Mouse (Mus musculus) midbrain, embryonic 15.5 days (tissue): ENCODE results near the gene D430042O09Rik. TPM values are rescaled to one million over a fixed set of nuclear protein-coding genes. Genes with fewer than 3 reads are reported as not detected.

Experiments
- ATAC-seq: fragments of 200-750 bp; cut with Nextera tagmentation; replicated peaks from 2 replicates; pipeline ENCODE4 v1.8.0; 2017; ENCODE audit warnings: moderate TSS enrichment
- H3K27ac ChIP-seq: fragments of 300-500 bp; sonication (generic); 2 replicates; pipeline ENCODE4 v1.5.1; 2015; ENCODE audit warnings: mild to moderate bottlenecking, inconsistent platforms
- H3K27me3 ChIP-seq: fragments of 300-500 bp; sonication (generic); replicated peaks from 2 replicates; pipeline ENCODE4 v1.6.1; 2015; ENCODE audit warnings: inconsistent platforms
- H3K36me3 ChIP-seq: fragments of 300-500 bp; sonication (generic); replicated peaks from 2 replicates; pipeline ENCODE4 v1.6.1; 2015; ENCODE audit warnings: inconsistent platforms
- H3K4me1 ChIP-seq: fragments of 300-500 bp; sonication (generic); 2 replicates; pipeline ENCODE4 v1.6.1; 2015; ENCODE audit warnings: inconsistent platforms
- H3K4me2 ChIP-seq: fragments of 300-500 bp; sonication (generic); 2 replicates; pipeline ENCODE4 v1.6.1; 2015; ENCODE audit warnings: inconsistent platforms, mild to moderate bottlenecking, moderate library complexity
- H3K4me3 ChIP-seq: fragments of 300-500 bp; sonication (generic); 2 replicates; pipeline ENCODE4 v1.5.1; 2015; ENCODE audit warnings: mild to moderate bottlenecking, inconsistent platforms
- H3K9ac ChIP-seq: fragments of 300-500 bp; sonication (generic); 2 replicates; pipeline ENCODE4 v1.6.1; 2015; ENCODE audit warnings: mild to moderate bottlenecking, inconsistent platforms
- H3K9me3 ChIP-seq: fragments of 300-500 bp; sonication (generic); 2 replicates; pipeline ENCODE4 v1.6.1; 2016; ENCODE audit warnings: inconsistent platforms
- WGBS: fragments of 180-500 bp; shearing (Covaris S2); methylation state at CpG from one replicate; pipeline ENCODE4 v1.1.7; 2015; ENCODE audit warnings: mixed read lengths; 5-methylcytosine and 5-hydroxymethylcytosine counted together
- polyA plus RNA-seq: library from polyadenylated mRNA; unstranded; fragments of >200 nt; fragmentation: Nextera tagmentation; extraction: Ambion mirVana; gene quantifications from 2 replicates; pipeline ENCODE4 v1.2.1, GENCODE M21; 2015

Gene D430042O09Rik
- polyA plus RNA-seq, 1 experiment from 2014 or later: 7.4 TPM

DNA sequence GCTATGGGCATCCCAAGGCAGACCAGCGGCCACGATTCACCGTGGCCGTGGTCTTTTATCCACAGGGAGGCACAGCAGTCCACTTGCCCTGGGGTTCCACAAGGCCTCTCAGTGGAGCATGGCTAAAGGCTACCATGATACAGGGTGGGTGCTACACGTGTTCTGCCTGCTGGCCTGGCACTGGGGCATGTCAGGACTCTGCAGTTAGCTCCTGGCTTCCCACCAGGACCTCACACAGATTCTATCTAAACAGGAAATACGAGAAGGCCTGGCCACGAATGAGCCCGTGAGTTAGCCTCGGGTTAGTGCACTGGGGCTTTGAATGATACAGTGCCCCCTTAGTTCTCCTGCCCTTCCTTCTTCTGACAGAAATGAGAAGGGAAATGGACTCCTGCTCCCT, 119.7 kb downstream of the D430042O09Rik start:
- ATAC-seq: no peak
- no peaks in the 10 kb centered on the region for H3K9me3 ChIP-seq
- H3K27ac ChIP-seq: no peak overlapping the region
- H3K4me1 ChIP-seq: peaks cover 23% of the 10 kb centered on the region
- no peaks in the 10 kb centered on the region for H3K36me3 ChIP-seq
- no peak overlapping the region for H3K4me2 ChIP-seq
- 75% methylated on average over 9 of the region's 9 CpGs for WGBS
- no peak overlapping the region for H3K9ac ChIP-seq
- no peaks in the 10 kb centered on the region for H3K27me3 ChIP-seq
- H3K4me3 ChIP-seq: no peak overlapping the region

DNA sequence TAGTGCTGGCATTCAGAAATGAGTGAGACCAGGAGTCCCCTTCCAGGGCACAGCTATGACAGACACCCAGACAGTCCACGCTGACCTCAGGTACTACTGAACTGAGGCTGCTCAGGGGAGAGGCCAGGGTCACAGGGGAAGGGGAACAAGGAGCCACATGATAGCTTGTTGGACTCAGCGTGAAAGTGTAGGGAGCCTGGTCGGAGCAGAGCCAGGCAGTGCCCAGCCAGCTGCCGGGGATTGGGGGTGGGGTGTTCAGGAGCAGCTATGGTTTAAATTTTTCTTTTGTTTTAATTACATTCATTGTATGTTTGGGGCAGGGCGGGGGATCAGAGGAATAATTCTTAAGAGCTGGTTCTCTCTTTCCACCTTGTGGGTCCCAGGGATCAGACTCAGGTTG, 120.9 kb downstream of the D430042O09Rik start:
- Histone ChIP-seq H3K9me3 (no peaks in the 10 kb centered on the region), H3K4me1 (peaks cover 23% of the 10 kb centered on the region), H3K27ac (peak overlapping the region; percentile 68; the same call in 1 of the 2 replicates), H3K9ac (no peak overlapping the region), H3K36me3 (no peaks in the 10 kb centered on the region), H3K4me2 (no peak overlapping the region), H3K4me3 (no peak overlapping the region), H3K27me3 (no peaks in the 10 kb centered on the region)
- 0 out of 2 replicates have a peak, but pooled peaks have one; percentile 39 for ATAC-seq
- 72% methylated on average over 5 of the region's 5 CpGs for WGBS

DNA sequence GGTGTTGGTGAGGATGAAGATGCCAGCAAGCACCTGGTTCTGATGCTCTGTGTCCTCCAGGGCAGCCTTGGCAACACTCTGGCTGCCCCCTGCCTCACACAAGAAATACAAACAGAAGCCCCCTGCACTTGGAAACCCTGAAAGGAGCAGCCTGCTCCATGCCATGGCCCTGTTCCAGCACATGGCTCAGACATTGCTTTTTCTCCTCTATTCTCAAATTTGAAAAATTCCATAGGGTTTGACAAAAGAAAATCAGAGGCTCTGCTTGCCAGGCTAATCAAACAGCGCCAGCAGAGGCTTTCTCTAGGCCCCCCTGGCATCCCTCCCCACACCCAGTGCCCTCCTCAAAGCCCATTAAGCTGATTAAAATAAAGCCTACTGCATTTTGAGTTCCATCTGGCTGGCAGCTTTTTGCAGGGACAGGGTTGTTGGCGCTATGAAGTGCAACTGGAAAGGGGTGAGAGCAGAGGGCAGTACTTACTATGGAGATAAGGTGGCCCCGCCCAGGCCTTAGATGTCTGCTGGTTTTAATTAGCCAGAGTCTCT, 121.5 kb downstream of the D430042O09Rik start:
- Histone ChIP-seq H3K4me1 (peaks cover 23% of the 10 kb centered on the region), H3K36me3 (no peaks in the 10 kb centered on the region), H3K9ac (no peak overlapping the region), H3K27me3 (no peaks in the 10 kb centered on the region), H3K9me3 (no peaks in the 10 kb centered on the region), H3K4me2 (no peak overlapping the region), H3K27ac (peak overlapping the region; percentile 68), H3K4me3 (no peak overlapping the region)
- 48% methylated on average over 3 of the region's 3 CpGs for WGBS
- ATAC-seq: peak; percentile 60

DNA sequence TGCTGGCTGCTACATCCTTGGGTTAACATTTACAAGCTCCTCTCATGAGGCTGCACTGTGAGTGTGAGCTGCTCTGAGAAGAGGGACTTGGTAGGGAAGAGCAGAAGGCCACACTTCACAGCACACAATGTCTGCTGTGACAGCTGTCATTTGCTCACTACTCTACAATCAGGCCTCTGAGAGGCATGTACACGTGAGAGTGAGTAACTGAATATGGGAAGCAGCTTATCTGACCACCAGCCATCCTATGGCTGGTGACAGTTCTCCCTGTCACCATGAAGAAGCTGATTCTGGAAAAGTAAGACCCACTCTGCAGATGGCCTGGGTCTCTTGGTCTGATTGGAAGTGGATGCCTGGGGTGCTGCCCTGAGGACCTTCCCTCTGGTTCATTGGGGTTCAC, 125.1 kb downstream of the D430042O09Rik start:
- Histone ChIP-seq H3K27me3 (no peaks in the 10 kb centered on the region), H3K4me3 (no peak overlapping the region), H3K4me1 (peaks cover 26% of the 10 kb centered on the region), H3K9ac (no peak overlapping the region), H3K27ac (no peak overlapping the region), H3K4me2 (no peak overlapping the region), H3K36me3 (no peaks in the 10 kb centered on the region), H3K9me3 (no peaks in the 10 kb centered on the region)
- 54% methylated on average over 1 of the region's 1 CpGs for WGBS
- no peak for ATAC-seq

DNA sequence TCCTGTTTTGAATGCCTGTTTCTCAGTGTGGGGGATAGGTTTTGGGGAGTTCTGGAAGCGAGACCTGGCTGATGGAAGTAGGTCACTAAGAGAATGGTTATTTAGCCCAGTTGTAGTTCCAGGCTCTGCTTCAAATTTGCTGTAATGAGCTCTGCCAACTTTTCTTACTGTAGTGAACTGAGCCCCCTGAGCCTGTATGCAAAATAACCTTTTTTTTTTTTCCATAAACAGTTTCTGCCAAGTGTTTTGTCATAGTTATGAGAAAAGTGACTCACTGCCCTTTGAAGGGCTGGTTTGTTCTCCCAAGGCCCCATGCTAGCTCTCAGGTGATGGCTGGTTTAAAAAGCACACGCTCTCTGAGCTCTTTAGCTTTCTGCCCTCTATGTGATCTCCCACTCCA, 125.8 kb downstream of the D430042O09Rik start:
- 92% methylated on average over 2 of the region's 2 CpGs for WGBS
- H3K9me3 ChIP-seq: no peaks in the 10 kb centered on the region
- H3K27ac ChIP-seq: no peak overlapping the region
- H3K9ac ChIP-seq: no peak overlapping the region
- peaks cover 28% of the 10 kb centered on the region for H3K4me1 ChIP-seq
- no peak overlapping the region for H3K4me2 ChIP-seq
- no peaks in the 10 kb centered on the region for H3K27me3 ChIP-seq
- H3K4me3 ChIP-seq: no peak overlapping the region
- no peak for ATAC-seq
- no peaks in the 10 kb centered on the region for H3K36me3 ChIP-seq

DNA sequence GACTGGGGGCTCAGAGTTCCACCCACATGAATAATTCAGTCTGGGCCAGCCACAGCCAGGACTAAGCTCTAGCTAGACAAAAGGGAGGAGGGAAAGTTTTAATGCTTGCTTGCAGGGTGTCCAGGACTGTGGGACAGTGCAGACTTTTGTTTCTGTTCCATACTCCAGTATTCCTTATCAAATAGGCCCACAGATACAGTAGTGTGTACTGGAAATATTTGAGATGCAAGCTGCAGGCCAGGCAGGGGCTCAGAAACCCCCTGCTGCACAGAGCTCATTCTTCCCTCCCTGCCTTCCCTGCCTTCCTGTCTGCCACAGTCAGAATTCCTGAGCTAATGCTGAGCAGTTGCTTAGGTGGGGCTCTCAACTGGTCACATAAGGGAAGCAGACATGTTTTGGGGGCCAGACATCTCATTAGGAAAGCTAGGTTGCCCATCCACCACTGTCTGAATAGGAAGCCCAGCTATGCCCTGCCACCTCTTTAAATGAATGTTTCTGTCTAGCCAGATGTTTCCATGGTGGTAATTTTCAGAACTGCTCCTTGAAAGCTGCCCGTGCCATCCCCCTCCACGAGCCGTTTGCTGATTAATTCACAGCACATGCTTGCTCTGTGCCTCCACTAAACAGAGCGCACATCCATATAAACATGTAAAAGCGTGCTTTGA, 130.5 kb downstream of the D430042O09Rik start:
- H3K4me3 ChIP-seq: no peak overlapping the region
- no peaks in the 10 kb centered on the region for H3K9me3 ChIP-seq
- H3K27ac ChIP-seq: peak overlapping the region; percentile 72
- peaks cover 22% of the 10 kb centered on the region for H3K4me1 ChIP-seq
- WGBS: 11% methylated on average over 5 of the region's 5 CpGs
- no peaks in the 10 kb centered on the region for H3K27me3 ChIP-seq
- H3K4me2 ChIP-seq: no peak overlapping the region
- ATAC-seq: peak; percentile 82; the same call in 1 of the 2 replicates
- H3K9ac ChIP-seq: no peak overlapping the region; the same call in 1 of the 2 replicates
- no peaks in the 10 kb centered on the region for H3K36me3 ChIP-seq

DNA sequence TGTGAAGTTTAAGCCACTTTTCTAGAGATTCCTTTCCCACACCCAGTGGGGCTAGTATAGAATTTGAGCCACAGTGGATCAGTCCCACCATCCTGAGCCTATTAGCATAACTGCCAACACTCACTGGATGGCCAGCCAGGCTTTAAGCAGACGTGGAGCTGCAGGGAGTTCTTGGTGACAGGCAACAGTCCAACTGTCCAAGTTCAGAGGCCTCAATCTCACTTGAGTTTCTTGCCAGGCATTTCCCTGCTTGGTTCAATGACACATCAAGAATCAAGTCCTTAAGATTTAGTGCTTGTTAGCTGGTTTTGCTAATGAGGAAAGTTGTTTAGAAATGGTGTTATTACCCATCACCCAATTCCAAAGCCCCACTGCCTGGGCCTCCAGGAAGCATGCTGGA, 137.9 kb downstream of the D430042O09Rik start:
- Histone ChIP-seq H3K4me1 (no peaks in the 10 kb centered on the region), H3K36me3 (0 out of 2 replicates have a peak, but pooled peaks cover 3% of the 10 kb centered on the region), H3K9me3 (no peaks in the 10 kb centered on the region), H3K27ac (no peak overlapping the region), H3K4me2 (no peak overlapping the region), H3K9ac (no peak overlapping the region), H3K27me3 (no peaks in the 10 kb centered on the region), H3K4me3 (no peak overlapping the region)
- no peak for ATAC-seq
- WGBS: 44% methylated on average over 1 of the region's 1 CpGs

DNA sequence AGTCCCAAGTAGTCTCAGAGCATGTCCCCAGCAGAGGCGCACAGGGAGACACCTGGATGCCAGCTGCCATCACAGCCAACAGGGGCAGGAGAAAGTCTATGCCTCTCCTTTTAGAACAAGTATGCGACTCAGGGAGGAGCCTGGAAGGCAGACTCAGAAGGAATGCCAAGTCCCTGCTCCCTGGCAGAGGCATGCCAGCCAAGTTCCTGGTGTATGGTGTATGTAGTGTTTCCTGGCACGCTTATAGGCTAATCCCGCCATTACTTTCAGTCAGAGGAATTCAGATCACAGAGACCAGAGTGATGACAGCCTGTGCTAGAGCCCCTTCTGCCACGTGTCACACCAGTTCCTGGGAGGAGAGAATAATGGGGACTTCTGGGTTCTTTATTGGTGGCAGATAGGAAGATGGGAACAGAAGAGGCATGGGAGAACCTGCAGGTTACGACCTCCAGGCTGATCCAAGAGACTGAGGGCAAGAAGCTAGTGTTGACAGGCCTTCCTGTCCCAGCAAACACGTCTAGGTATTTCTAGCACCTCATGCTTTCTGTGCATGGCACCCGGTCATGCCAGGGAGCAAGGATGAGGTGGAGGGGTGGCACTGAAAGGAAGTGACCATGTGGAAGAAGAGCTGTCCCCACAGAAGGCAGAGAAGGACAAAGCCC, 139.3 kb downstream of the D430042O09Rik start:
- 79% methylated on average over 8 of the region's 8 CpGs for WGBS
- Histone ChIP-seq H3K9me3 (no peaks in the 10 kb centered on the region), H3K36me3 (0 out of 2 replicates have a peak, but pooled peaks cover 6% of the 10 kb centered on the region), H3K4me1 (no peaks in the 10 kb centered on the region), H3K27me3 (no peaks in the 10 kb centered on the region), H3K27ac (no peak overlapping the region), H3K9ac (no peak overlapping the region), H3K4me3 (no peak overlapping the region), H3K4me2 (no peak overlapping the region)
- no peak for ATAC-seq

DNA sequence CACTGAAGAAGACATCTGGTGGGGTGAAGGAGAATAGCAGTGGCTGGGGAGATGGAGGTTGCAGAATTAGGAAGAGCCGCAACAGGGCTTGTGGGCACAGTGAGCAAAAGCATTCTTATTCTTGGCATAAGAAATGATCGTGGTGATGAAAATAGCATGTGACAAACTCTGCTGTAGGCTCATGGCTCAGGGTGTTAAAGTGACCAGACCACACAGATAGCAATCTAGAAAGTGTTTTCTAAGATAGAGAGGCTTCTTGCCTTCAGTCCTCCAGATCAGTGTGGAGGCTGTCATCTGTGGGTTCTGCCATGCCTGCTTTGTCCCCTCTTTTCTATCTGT, 139.8 kb downstream of the D430042O09Rik start:
- Histone ChIP-seq H3K4me1 (no peaks in the 10 kb centered on the region), H3K27me3 (no peaks in the 10 kb centered on the region), H3K4me3 (no peak overlapping the region), H3K9me3 (no peaks in the 10 kb centered on the region), H3K4me2 (no peak overlapping the region), H3K9ac (no peak overlapping the region), H3K27ac (no peak overlapping the region), H3K36me3 (0 out of 2 replicates have a peak, but pooled peaks cover 6% of the 10 kb centered on the region)
- no peak for ATAC-seq
- WGBS: 99% methylated on average over 2 of the region's 2 CpGs

DNA sequence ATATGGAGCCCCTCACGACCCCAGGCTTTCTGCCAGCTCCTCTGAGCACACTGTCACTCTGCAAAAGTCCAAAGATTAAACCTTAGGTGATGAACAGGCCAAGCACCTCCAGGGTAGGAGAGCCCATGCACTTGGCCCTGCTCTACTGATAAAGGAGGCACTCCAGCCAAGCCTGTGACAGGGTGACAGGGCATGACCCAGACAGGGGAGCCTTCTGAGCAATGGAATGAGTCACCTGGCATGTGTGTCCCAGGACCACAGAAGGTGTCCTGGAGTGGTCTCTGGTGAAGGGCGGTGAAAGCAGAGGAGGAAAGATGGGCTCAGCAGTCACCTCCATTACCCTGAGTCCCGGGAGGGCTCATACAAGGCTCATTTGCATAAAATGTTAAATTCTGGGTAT, 151.9 kb downstream of the D430042O09Rik start:
- Histone ChIP-seq H3K27ac (no peak overlapping the region), H3K9ac (no peak overlapping the region), H3K4me3 (no peak overlapping the region), H3K27me3 (no peaks in the 10 kb centered on the region), H3K4me1 (no peaks in the 10 kb centered on the region), H3K36me3 (no peaks in the 10 kb centered on the region), H3K9me3 (no peaks in the 10 kb centered on the region), H3K4me2 (no peak overlapping the region)
- no peak for ATAC-seq
- WGBS: 78% methylated on average over 3 of the region's 3 CpGs

DNA sequence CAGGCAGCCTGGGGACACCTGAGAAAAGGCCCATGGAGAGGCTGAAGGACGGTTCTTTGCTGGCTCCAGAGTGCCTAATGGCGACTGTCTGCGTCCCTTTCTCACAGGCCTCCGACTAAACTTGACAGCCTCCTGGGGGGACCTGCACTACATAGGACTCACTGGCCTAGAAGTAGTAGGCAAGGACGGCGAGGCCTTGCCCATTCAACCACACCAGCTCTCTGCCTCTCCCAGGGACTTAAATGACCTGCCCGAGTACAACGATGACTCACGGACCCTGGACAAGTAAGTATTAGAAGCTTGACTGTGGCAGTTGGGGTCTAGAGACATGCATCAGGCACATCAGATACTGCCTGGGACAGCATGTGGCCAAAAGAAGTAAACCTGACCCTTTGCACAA, 152.7 kb downstream of the D430042O09Rik start:
- Histone ChIP-seq H3K27me3 (no peaks in the 10 kb centered on the region), H3K4me2 (no peak overlapping the region), H3K4me3 (no peak overlapping the region), H3K9ac (no peak overlapping the region), H3K4me1 (no peaks in the 10 kb centered on the region), H3K36me3 (no peaks in the 10 kb centered on the region), H3K9me3 (no peaks in the 10 kb centered on the region), H3K27ac (no peak overlapping the region)
- no peak for ATAC-seq
- WGBS: 92% methylated on average over 9 of the region's 9 CpGs

DNA sequence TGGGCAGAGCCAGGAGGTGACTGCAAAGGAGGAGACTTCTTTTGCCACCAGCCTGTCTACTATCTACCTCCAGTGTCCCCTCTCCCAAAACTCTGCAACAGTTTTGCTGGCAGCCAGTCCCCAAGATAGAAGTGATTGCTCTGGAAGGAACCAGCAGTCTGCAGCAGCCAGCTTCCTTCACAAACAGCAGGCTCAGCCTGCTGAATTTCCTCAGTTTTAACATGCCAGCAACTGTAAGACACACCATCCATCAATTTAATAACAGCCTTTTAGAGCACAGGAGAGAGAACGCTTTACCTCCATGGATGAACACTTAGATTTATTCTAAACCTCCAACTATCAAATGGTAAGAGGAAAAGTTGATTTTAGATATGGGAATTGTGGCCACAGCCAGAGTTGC, 156.3 kb downstream of the D430042O09Rik start:
- no peaks in the 10 kb centered on the region for H3K36me3 ChIP-seq
- H3K4me2 ChIP-seq: no peak overlapping the region
- no peak overlapping the region for H3K4me3 ChIP-seq
- 94% methylated on average over 1 of the region's 1 CpGs for WGBS
- no peak overlapping the region for H3K9ac ChIP-seq
- H3K27ac ChIP-seq: no peak overlapping the region
- H3K4me1 ChIP-seq: no peaks in the 10 kb centered on the region
- no peaks in the 10 kb centered on the region for H3K9me3 ChIP-seq
- no peak for ATAC-seq
- H3K27me3 ChIP-seq: no peaks in the 10 kb centered on the region

DNA sequence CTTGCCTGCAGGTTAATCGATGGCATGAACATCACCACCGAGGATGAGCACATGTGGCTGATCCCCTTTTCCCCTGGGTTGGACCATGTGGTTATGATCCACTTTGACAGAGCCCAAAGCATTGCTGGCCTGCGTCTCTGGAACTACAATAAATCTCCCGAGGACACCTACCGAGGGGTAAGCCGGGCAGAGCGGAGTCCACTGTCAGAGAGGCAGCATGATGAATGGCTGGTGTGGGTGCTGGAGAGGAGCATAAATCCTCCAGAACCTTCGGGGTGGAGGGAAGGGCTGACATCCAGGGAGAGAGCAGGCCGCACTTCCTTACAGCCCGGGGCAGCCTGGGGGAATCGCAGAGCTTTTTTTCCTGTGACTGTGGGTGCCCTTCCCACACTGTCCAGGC, 157.5 kb downstream of the D430042O09Rik start:
- Histone ChIP-seq H3K9me3 (no peaks in the 10 kb centered on the region), H3K9ac (no peak overlapping the region), H3K27ac (no peak overlapping the region), H3K4me2 (no peak overlapping the region), H3K4me1 (no peaks in the 10 kb centered on the region), H3K27me3 (no peaks in the 10 kb centered on the region), H3K4me3 (no peak overlapping the region), H3K36me3 (no peaks in the 10 kb centered on the region)
- ATAC-seq: no peak
- 71% methylated on average over 11 of the region's 11 CpGs for WGBS
